Mouse (Mus musculus): ENCODE data around the gene Smchd1. TPM values are rescaled to one million over a fixed set of nuclear protein-coding genes. Genes with fewer than 3 reads are reported as not detected.

Gene Smchd1
- polyA plus RNA-seq, 1 experiment from 2014 or later, result 25.7 TPM

DNA sequence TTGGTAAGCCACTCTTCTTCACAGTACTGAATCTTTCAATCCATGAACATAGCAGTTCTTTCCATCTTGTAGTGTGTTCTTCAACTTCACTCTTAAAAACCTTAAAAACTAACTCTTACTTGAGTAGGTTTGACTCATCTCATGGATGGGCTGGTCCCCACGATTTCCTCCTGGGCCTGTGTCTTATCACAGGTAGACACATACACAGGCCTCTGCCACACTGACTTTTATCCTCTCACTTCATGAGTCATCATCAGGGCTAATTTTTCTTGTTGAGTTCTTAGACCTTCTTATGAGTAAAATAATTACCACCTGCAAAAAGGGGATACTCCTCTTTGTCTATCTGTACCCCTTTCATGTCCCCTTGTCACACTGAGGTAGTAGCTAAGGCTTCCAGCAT is 58.1 kb downstream of the Smchd1 start:
- Histone ChIP-seq H3K27ac (ENCODE audit: low read depth) (no peak overlapping the region), H3K27me3 (ENCODE audit: insufficient read depth, low read length) (no peaks in the 10 kb centered on the region), H3K36me3 (replicated peaks; ENCODE audit: insufficient read depth, low read length) (peaks cover 30% of the 10 kb centered on the region), H3K4me1 (ENCODE audit: insufficient read depth) (no peaks in the 10 kb centered on the region), H3K9me3 (ENCODE audit: low read length) (peaks cover 4% of the 10 kb centered on the region), H3K4me2 (ENCODE audit: low read depth, low read length) (no peak overlapping the region), H3K4me3 (ENCODE audit: low read depth, low read length) (no peak overlapping the region), H3K9ac (replicated peaks) (no peak overlapping the region)
- ATAC-seq (no peak), DNase-seq (no peak)
- WGBS (ENCODE audit: insufficient replicate concordance), result 86% methylated on average over 1 of the region's 1 CpGs
- TF ChIP-seq EP300 (IDR thresholded peaks at IDR 0.05; ENCODE audit: low read depth) (no peak), CTCF (IDR thresholded peaks at IDR 0.05; ENCODE audit: low read depth) (no peak)

DNA sequence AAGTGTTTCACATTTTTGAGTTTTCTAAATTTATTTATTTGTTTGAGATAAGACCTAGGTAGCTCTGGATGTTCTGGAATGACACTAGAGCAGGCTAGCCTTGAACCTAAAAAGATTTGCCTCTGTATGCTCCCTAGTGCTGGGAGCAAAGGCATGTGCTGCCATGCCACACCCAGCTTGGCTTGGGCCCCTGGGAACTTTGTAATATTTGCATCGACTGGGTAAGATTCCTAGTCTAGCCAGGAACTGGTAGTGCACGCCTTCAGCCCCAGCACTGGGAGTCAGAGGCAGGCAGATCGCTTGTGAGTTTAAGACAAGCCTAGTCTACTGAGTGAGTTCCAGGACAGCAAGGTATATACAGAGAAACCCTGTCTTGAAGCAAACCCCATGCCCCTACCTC is 87.7 kb downstream of the Smchd1 start:
- WGBS (ENCODE audit: insufficient replicate concordance), result 88% methylated on average over 3 of the region's 3 CpGs
- H3K4me2 ChIP-seq (ENCODE audit: low read depth, low read length), result no peak overlapping the region
- no peaks in the 10 kb centered on the region for H3K27me3 ChIP-seq (ENCODE audit: insufficient read depth, low read length)
- H3K27ac ChIP-seq (ENCODE audit: low read depth), result no peak overlapping the region
- TF ChIP-seq CTCF (IDR thresholded peaks at IDR 0.05; ENCODE audit: low read depth) (no peak), EP300 (IDR thresholded peaks at IDR 0.05; ENCODE audit: low read depth) (no peak)
- peaks cover 42% of the 10 kb centered on the region for H3K36me3 ChIP-seq (replicated peaks; ENCODE audit: insufficient read depth, low read length)
- DNase-seq (no peak), ATAC-seq (no peak)
- H3K4me1 ChIP-seq (ENCODE audit: insufficient read depth), result no peaks in the 10 kb centered on the region
- H3K9me3 ChIP-seq (ENCODE audit: low read length), result no peaks in the 10 kb centered on the region
- no peak overlapping the region for H3K4me3 ChIP-seq (ENCODE audit: low read depth, low read length)
- no peak overlapping the region for H3K9ac ChIP-seq (replicated peaks)

DNA sequence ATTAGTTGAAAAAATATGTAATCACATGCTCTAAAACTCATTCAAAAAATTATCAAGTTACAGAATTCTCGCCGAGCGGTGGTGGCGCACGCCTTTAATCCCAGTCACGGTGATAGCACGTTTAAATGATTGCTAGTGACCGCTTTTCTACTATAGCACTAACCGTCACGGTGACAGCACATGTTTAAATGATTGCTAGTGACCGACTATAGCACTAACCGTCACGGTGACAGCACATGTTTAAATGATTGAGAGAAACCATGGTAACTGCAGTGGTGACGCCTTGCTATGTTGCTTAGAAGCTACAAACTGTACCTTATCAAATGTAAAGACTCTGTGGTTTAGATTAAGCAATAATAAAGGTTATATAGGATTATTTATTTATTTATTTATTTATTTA is 94.8 kb downstream of the Smchd1 start:
- no peaks in the 10 kb centered on the region for H3K27me3 ChIP-seq (ENCODE audit: insufficient read depth, low read length)
- TF ChIP-seq CTCF (IDR thresholded peaks at IDR 0.05; ENCODE audit: low read depth), result no peak
- TF ChIP-seq EP300 (IDR thresholded peaks at IDR 0.05; ENCODE audit: low read depth), result no peak
- no peak overlapping the region for H3K27ac ChIP-seq (ENCODE audit: low read depth)
- 95% methylated on average over 14 of the region's 14 CpGs for WGBS (ENCODE audit: insufficient replicate concordance)
- no peaks in the 10 kb centered on the region for H3K9me3 ChIP-seq (ENCODE audit: low read length)
- H3K4me2 ChIP-seq (ENCODE audit: low read depth, low read length), result no peak overlapping the region
- DNase-seq, result no peak
- ATAC-seq, result no peak
- no peak overlapping the region for H3K4me3 ChIP-seq (ENCODE audit: low read depth, low read length)
- no peaks in the 10 kb centered on the region for H3K4me1 ChIP-seq (ENCODE audit: insufficient read depth)
- no peak overlapping the region for H3K9ac ChIP-seq (replicated peaks)
- H3K36me3 ChIP-seq (replicated peaks; ENCODE audit: insufficient read depth, low read length), result peaks cover 38% of the 10 kb centered on the region

DNA sequence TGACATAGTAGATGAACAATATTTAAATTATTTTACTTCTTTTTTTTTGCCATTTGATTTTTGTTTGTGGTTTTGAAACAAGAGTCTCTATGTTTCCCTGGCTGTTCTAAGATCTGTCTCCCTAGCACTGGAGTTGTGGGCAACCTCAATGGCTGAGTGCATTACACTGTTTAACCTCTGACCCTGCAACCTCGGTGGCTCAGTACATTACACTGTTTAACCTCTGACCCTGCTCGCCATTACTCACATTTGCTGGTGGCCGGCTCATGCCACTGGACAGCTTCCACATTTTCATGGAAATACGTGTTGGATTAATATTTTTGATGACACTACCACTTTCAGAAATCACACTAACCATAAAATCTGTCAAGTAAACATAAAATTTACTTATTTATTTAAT is 97.2 kb downstream of the Smchd1 start:
- 73% methylated on average over 4 of the region's 4 CpGs for WGBS (ENCODE audit: insufficient replicate concordance)
- H3K9me3 ChIP-seq (ENCODE audit: low read length), result no peaks in the 10 kb centered on the region
- H3K27me3 ChIP-seq (ENCODE audit: insufficient read depth, low read length), result no peaks in the 10 kb centered on the region
- no peak for DNase-seq
- no peak for ATAC-seq
- no peaks in the 10 kb centered on the region for H3K4me1 ChIP-seq (ENCODE audit: insufficient read depth)
- no peak overlapping the region for H3K9ac ChIP-seq (replicated peaks)
- H3K4me3 ChIP-seq (ENCODE audit: low read depth, low read length), result no peak overlapping the region
- H3K4me2 ChIP-seq (ENCODE audit: low read depth, low read length), result no peak overlapping the region
- no peak overlapping the region for H3K27ac ChIP-seq (ENCODE audit: low read depth)
- no peak for TF ChIP-seq CTCF (IDR thresholded peaks at IDR 0.05; ENCODE audit: low read depth)
- TF ChIP-seq EP300 (IDR thresholded peaks at IDR 0.05; ENCODE audit: low read depth), result no peak
- peaks cover 42% of the 10 kb centered on the region for H3K36me3 ChIP-seq (replicated peaks; ENCODE audit: insufficient read depth, low read length)

DNA sequence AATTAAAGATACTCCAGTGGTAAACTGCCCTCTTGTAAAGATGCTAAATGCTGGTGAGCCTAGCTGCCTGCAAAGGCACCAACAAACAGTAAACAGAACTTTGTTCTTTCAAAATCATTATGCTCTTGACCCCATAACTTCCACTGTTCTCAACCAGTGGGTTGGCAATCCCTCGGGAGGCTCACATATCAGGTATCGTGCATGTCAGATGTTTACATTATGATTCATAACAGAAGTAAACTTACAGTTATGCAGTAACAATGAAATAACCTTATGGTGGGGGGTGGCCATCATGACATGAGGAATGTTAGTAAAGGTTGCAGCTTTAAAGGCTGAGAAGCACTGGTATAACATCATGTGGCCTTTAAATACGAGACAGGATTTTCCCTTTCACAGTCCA is 119.6 kb downstream of the Smchd1 start:
- no peaks in the 10 kb centered on the region for H3K9me3 ChIP-seq (ENCODE audit: low read length)
- no peak overlapping the region for H3K4me3 ChIP-seq (ENCODE audit: low read depth, low read length)
- no peak overlapping the region for H3K4me2 ChIP-seq (ENCODE audit: low read depth, low read length)
- H3K27me3 ChIP-seq (ENCODE audit: insufficient read depth, low read length), result no peaks in the 10 kb centered on the region
- peaks cover 66% of the 10 kb centered on the region for H3K36me3 ChIP-seq (replicated peaks; ENCODE audit: insufficient read depth, low read length)
- WGBS (ENCODE audit: insufficient replicate concordance), result 86% methylated on average over 3 of the region's 3 CpGs
- no peak overlapping the region for H3K9ac ChIP-seq (replicated peaks)
- H3K27ac ChIP-seq (ENCODE audit: low read depth), result no peak overlapping the region
- ATAC-seq (no peak), DNase-seq (no peak)
- TF ChIP-seq EP300 (IDR thresholded peaks at IDR 0.05; ENCODE audit: low read depth), result no peak
- no peak for TF ChIP-seq CTCF (IDR thresholded peaks at IDR 0.05; ENCODE audit: low read depth)
- H3K4me1 ChIP-seq (ENCODE audit: insufficient read depth), result no peaks in the 10 kb centered on the region

DNA sequence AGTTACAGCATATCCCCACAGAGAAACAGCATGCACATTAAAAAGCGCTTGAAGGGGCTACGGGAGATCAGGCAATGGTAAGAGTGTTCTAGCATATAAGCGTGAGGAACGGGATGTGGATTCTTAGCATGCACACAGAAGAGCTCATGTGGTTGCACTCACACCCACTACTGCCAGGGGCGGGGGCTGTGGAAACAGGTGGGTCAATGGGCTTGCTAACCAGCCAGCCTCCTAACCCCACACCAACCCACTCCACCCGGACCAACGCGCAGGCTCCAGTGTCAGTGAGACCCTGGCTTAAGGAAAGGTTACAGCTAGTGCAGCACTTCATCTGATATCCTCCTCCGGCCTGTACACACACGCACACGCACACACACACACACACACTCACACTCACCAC is 120.9 kb downstream of the Smchd1 start:
- H3K9ac ChIP-seq (replicated peaks), result no peak overlapping the region
- 95% methylated on average over 11 of the region's 11 CpGs for WGBS (ENCODE audit: insufficient replicate concordance)
- no peaks in the 10 kb centered on the region for H3K4me1 ChIP-seq (ENCODE audit: insufficient read depth)
- H3K4me2 ChIP-seq (ENCODE audit: low read depth, low read length), result no peak overlapping the region
- TF ChIP-seq EP300 (IDR thresholded peaks at IDR 0.05; ENCODE audit: low read depth) (no peak), CTCF (IDR thresholded peaks at IDR 0.05; ENCODE audit: low read depth) (no peak)
- peaks cover 62% of the 10 kb centered on the region for H3K36me3 ChIP-seq (replicated peaks; ENCODE audit: insufficient read depth, low read length)
- no peak overlapping the region for H3K4me3 ChIP-seq (ENCODE audit: low read depth, low read length)
- no peak for ATAC-seq
- H3K9me3 ChIP-seq (ENCODE audit: low read length), result no peaks in the 10 kb centered on the region
- DNase-seq, result no peak
- H3K27me3 ChIP-seq (ENCODE audit: insufficient read depth, low read length), result no peaks in the 10 kb centered on the region
- no peak overlapping the region for H3K27ac ChIP-seq (ENCODE audit: low read depth)

DNA sequence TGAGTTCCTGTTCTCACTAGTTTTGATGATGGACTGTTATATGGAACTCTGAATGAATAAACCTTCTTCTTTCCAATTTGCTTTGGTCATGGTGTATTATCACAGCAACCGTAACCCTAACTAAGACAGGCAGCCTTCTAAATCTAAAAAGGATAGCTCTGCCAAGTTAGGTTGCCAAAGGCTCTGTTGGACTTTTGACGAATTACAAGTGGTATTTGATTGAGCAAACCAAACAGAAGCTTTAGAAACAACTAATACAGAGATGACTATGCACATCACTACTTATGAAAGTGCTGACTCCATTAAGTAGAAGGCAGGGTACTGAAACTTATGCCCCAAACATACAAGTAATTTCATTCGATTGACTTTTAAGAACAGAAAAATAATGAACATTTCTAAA is 127.0 kb downstream of the Smchd1 start:
- Histone ChIP-seq H3K36me3 (replicated peaks; ENCODE audit: insufficient read depth, low read length) (peaks cover 65% of the 10 kb centered on the region), H3K4me1 (ENCODE audit: insufficient read depth) (no peaks in the 10 kb centered on the region), H3K9me3 (ENCODE audit: low read length) (no peaks in the 10 kb centered on the region), H3K9ac (replicated peaks) (no peak overlapping the region), H3K4me3 (ENCODE audit: low read depth, low read length) (no peak overlapping the region), H3K27me3 (ENCODE audit: insufficient read depth, low read length) (no peaks in the 10 kb centered on the region), H3K27ac (ENCODE audit: low read depth) (no peak overlapping the region), H3K4me2 (ENCODE audit: low read depth, low read length) (no peak overlapping the region)
- DNase-seq (no peak), ATAC-seq (peak; percentile 55; the same call in 1 of the 2 replicates)
- 88% methylated on average over 3 of the region's 3 CpGs for WGBS (ENCODE audit: insufficient replicate concordance)
- TF ChIP-seq EP300 (IDR thresholded peaks at IDR 0.05; ENCODE audit: low read depth), result no peak
- no peak for TF ChIP-seq CTCF (IDR thresholded peaks at IDR 0.05; ENCODE audit: low read depth)
